Mouse (Mus musculus): Measurements from ENCODE around the gene Car11.
"Not testable (repeated sequence)": the region's sequence is repeated elsewhere in the genome, so short reads cannot be mapped to it uniquely, and the experiment has no call there.

Car11 gene

DNA sequence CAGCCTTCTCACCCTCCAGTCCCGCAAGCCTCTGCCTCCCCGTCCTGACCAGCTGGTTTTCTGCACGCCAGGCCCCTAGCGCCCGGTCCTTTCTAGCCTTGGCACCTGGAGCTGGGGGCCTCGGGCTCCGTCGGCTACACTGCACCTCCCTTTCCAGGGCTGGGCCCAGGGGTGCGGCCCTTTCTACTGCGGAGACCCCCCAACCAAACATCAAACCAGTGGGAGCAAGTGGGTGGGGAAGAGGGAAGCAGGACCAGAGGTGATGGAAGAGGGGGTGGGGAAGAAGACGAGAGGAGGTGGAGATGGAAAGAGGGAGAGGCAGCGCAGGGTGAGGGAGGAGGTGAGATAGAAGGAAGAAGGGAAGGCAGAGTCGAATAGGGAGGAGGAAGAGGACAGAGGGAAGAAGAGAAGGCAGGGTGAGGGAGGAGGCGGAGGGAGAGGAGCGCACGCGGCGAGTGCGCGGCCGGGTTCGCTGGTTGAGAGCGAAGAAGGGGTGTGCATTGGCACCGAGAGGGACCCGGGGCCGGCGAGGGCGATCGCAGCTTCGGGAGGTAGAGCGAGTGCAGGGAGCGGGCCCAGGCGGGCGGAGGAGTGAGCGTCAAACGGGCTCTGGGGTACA is at the start of gene Car11:
Gene Car11 (plus strand): TSS at position 321 of the 619 bp plus-strand sequence.
- DNase-seq (ENCODE audit: low read depth, low spot score): no peak

- DNase-seq (ENCODE audit: low read depth, low spot score): not testable (repeated sequence)
These were observed 49.2 kb upstream of the Car11 start for GRCm38 (mm10) chr7:45650484-45650883.

- DNase-seq (ENCODE audit: low read depth, low spot score): no peak
These were observed 45.1 kb upstream of the Car11 start for GRCm38 (mm10) chr7:45654424-45655047.

- no peak for DNase-seq (ENCODE audit: low read depth, low spot score)
These were observed 38.7 kb upstream of the Car11 start for GRCm38 (mm10) chr7:45660746-45661478.

DNA sequence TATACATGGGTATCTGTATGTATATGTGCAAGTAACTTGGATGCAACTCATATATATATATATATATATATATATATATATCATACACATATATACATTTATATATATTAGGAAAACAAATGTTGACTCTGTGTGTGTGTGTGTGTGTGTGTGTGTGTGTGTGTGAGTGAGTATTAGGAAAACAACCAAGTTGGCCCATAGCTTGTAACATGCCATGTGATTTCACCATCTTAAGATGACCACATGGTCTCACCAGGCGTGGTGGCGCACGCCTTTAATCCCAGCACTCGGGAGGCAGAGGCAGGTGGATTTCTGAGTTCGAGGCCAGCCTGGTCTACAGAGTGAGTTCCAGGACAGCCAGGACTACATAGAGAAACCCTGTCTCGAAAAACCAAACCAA is 37.9 kb upstream of the Car11 start:
- DNase-seq (ENCODE audit: low read depth, low spot score): not testable (repeated sequence)

GRCm38 (mm10) chr7:45665303-45666138 is 34.1 kb upstream of the Car11 start:
- no peak for DNase-seq (ENCODE audit: low read depth, low spot score)

- no peak for DNase-seq (ENCODE audit: low read depth, low spot score)
These were observed 33.5 kb upstream of the Car11 start, which contains the start of gene Fut2 for GRCm38 (mm10) chr7:45666161-45666560. Gene Fut2 (minus strand): TSS chr7:45666394.

GRCm38 (mm10) chr7:45667761-45668160 is 31.9 kb upstream of the Car11 start:
- no peak for DNase-seq (ENCODE audit: low read depth, low spot score)

- DNase-seq (ENCODE audit: low read depth, low spot score): peak; percentile 38
These were observed 30.7 kb upstream of the Car11 start for GRCm38 (mm10) chr7:45668921-45669320.

- DNase-seq (ENCODE audit: low read depth, low spot score): no peak
These were observed 21.9 kb upstream of the Car11 start for GRCm38 (mm10) chr7:45677627-45678295.

DNA sequence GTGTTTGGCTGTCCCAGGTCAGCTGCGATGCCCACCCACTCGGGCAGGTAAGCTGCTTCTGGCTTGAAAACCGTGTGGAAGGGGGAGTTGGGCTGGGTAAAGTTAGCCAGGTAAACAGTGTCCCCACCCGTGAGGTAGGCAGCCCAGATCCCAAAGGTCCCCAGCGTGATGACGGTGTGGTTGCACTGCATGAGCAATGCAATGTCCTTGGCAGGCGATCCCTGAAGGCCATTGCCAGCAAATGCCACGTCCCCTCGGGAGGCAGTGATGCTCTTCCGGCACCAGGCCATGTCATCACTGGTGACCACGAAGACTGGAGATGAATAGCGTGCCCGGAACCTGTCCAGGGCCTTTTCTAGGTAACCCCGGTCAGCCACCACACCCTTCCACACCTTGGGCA is 21.1 kb upstream of the Car11 start:
- DNase-seq (ENCODE audit: low read depth, low spot score): no peak

DNA sequence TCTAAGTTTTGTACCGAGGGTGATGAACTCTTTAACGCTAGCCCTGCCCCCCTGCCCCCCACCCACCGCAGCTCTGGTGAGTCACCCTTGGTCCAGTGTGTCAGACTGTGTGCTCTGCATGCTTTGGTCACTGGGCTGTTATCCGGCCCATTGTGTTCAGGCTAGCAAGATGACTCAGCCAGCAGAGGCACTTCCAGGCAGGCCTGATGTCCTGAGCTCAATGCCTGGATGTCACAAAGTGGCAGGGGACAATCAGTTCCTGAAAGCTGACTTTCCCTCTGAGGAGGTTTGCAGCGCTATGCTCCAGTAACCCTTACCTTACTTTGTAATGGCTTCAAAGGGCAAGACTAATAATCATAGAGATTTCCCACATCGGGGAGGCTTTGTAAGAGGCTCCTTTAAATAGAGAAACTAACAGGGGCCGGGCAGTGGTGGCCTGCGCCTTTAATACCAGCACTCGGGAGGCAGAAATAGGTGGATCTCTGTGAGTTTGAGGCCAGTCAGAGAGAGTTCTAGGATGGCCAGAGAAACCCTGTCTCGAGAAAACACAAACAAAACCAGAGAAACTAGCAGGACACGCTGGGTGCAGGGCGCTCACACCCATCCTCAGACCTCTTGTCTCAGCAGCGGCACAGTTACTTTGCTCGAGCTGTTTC is 19.5 kb upstream of the Car11 start:
- peak; percentile 60 for DNase-seq (ENCODE audit: low read depth, low spot score)

DNA sequence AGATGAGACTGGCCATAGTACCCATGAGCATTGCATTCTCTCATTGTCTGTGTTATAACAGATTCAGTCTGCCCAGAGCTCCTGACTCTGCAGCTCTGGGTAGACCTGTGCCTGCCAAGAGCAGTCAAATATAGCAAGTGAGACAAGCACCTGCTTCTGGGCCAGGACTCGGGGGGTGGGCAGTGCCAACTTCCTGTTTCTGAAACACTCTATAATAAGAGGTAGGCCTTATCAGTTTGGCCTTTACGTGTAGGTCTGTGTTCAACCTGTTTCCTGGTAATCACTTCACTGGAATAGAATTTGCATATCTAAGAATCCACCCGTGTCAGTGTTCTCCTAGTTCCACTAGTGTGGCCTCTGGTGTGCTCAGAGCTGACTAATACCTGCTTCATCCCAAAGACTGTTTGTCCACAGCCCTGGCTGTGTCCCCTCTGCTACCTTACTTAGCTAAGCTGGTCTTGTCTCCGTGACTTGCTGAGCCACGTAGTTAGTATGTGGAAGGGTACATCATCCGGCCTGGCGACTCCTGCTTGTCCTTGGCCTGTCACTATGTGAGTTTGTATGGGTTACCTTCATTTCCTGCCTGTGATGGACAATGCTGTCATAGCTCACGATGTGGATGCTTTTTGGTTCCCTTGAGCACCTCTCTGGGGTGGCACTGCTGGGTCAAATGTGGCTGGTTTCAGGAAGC is 18.5 kb upstream of the Car11 start:
- DNase-seq (ENCODE audit: low read depth, low spot score): peak; percentile 93

GRCm38 (mm10) chr7:45682144-45683126 is 17.2 kb upstream of the Car11 start:
- peak; percentile 91 for DNase-seq (ENCODE audit: low read depth, low spot score)

DNA sequence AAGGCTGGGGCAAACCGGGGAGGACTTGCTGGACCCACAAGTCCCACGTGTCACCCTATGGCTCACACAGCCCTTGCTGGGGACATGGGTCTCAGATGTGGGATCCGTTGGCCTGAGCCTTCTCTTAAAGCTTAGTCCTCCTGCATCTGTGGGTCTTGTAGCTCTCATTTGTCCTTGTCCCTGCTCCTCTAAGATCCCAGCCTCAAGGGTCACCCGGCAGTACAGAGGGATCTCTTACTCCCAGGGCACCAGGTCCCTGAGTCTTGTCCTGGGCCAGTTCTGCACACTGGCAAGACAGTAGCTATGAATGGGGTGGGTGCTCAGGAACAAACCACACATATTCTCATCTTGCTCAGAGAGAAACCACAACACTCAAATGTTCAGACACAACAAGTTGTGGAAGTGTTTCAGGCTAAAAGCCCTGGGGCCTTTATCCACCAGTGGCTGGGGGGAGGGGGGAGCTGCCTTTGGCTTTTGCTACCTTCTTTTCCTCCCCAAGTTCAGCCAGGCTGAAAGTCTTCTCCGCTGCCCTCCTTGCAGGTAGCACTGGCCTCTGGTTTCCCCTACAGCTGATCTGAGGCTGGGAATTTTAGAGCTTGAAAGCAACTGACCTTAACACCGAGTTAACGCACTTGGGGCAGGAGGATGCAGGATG is 16.1 kb upstream of the Car11 start, which contains the start of gene Ntn5:
Gene Ntn5 (plus strand): TSS at position 627 of the 655 bp plus-strand sequence.
- DNase-seq (ENCODE audit: low read depth, low spot score): no peak

DNA sequence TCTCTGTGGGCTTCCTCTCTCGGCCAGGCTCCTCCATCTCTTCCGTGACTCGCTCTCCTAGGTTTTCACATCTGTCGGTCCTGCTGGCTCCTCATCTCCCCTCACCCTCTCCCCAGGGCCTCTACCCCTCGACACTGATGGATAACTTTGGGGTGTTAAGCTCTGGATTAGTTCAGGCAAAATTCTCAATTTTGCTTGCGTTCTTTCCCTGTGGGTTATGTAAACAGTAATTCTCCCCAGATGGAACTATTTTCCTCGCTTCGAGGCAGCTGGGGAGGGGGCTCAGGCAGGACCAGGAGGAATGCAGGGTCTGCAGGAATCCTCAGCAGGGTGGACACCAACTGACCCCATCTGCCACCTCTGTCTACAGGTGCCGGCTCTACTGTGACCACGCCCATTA is 13.8 kb upstream of the Car11 start:
- DNase-seq (ENCODE audit: low read depth, low spot score): no peak

DNA sequence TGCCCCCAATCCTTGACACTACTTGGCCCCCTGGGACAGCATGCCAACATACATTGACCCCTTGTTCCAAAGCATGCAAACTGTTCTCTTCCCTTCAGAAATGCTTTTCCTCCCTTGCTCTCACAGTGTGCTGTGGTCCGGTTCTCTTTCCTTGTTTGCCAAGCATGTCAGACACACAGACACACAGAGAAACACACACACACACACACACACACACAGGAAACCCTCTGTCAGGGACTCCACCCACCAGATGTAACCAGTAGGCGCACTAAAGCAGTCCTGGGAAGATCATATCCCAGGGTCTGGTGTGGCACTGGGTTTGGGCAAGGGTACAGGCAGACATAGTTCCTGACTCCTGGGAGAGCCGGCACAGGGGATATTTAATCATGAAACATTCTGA is 12.8 kb upstream of the Car11 start:
- DNase-seq (ENCODE audit: low read depth, low spot score): no peak

DNA sequence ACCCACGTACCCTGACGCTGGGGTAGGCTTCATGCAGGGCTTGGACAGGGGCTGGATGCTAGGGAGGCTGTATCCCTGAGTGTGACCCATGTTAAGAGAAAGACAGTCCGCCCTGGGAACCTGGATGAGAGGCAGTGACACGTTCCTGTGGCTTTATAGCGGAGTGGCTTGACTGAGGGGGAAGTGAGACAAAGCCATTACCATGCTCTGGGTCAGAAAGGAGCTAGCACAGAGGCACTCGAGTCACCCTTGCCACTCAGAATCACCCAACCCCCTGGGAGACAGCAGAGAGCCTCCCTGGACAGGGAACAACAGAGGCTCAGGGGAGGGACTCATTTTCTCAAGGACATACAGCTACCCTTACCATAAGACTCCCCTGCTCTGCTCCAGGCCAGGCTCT is 10.5 kb upstream of the Car11 start:
- DNase-seq (ENCODE audit: low read depth, low spot score): peak; percentile 22
